Mouse (Mus musculus): ENCODE measurements around the gene Rnf181. TPM values are rescaled to one million over a fixed set of nuclear protein-coding genes. Genes with fewer than 3 reads are reported as not detected.

Rnf181 gene
- total RNA-seq (2021): 10 to 100 TPM; 69.4 to 71.1 TPM
- long read RNA-seq, transcript Rnf181-201 (5 exons, 1,434 nt): major isoform, 59 of 101 reads
- long read RNA-seq, partial matches to known transcripts: 10 of 101 reads
- long read RNA-seq, other reads (novel, unspliced or antisense): 30 of 101 reads

- no peak for DNase-seq (ENCODE audit: low spot score in 2 of 2)
Measured at GRCm38 (mm10) chr6:72366844-72367443, at the start of gene Rnf181. Gene Rnf181, minus strand, starts transcription at chr6:72366956.

- no peak for DNase-seq (ENCODE audit: low spot score in 2 of 2)
Measured at GRCm38 (mm10) chr6:72415964-72416772, 49.4 kb upstream of the Rnf181 start.

- no peak for DNase-seq (ENCODE audit: low spot score in 2 of 2)
Measured at GRCm38 (mm10) chr6:72415181-72415580, 48.4 kb upstream of the Rnf181 start.

GRCm38 (mm10) chr6:72414076-72414756 lies 47.5 kb upstream of the Rnf181 start, which contains the start of gene Ggcx:
Gene Ggcx, plus strand, starts transcription at chr6:72414308.
- peak; percentile 91 to 94 for DNase-seq (ENCODE audit: low spot score in 2 of 2)

GRCm38 (mm10) chr6:72410518-72410917 lies 43.8 kb upstream of the Rnf181 start:
- no peak for DNase-seq (ENCODE audit: low spot score in 2 of 2)

- no peak for DNase-seq (ENCODE audit: low spot score in 2 of 2)
Measured at GRCm38 (mm10) chr6:72410003-72410402, 43.2 kb upstream of the Rnf181 start.

GRCm38 (mm10) chr6:72409567-72409966 lies 42.8 kb upstream of the Rnf181 start:
- DNase-seq (ENCODE audit: low spot score in 2 of 2): peak; percentile 64 to 73

GRCm38 (mm10) chr6:72407119-72407518 lies 40.4 kb upstream of the Rnf181 start:
- peak; percentile 82 to 83 for DNase-seq (ENCODE audit: low spot score in 2 of 2)

- no peak for DNase-seq (ENCODE audit: low spot score in 2 of 2)
Measured at GRCm38 (mm10) chr6:72405356-72405755, 38.6 kb upstream of the Rnf181 start.

- DNase-seq (ENCODE audit: low spot score in 2 of 2): peak; percentile 76 to 82
Measured at GRCm38 (mm10) chr6:72401875-72402274, 35.1 kb upstream of the Rnf181 start.

GRCm38 (mm10) chr6:72399967-72400366 lies 33.2 kb upstream of the Rnf181 start:
- DNase-seq (ENCODE audit: low spot score in 2 of 2): no peak

- no peak for DNase-seq (ENCODE audit: low spot score in 2 of 2)
Measured at GRCm38 (mm10) chr6:72396837-72397251, 30.1 kb upstream of the Rnf181 start.

GRCm38 (mm10) chr6:72392341-72392740 lies 25.6 kb upstream of the Rnf181 start:
- DNase-seq (ENCODE audit: low spot score in 2 of 2): no peak

GRCm38 (mm10) chr6:72390795-72391521 lies 24.2 kb upstream of the Rnf181 start:
- DNase-seq (ENCODE audit: low spot score in 2 of 2): no peak

GRCm38 (mm10) chr6:72389941-72390771 lies 23.4 kb upstream of the Rnf181 start, which contains the start of gene Vamp8:
Gene Vamp8, minus strand, starts transcription at chr6:72390703.
- DNase-seq (ENCODE audit: low spot score in 2 of 2): peak; percentile 62 to 67

GRCm38 (mm10) chr6:72389471-72389940 lies 22.8 kb upstream of the Rnf181 start:
- peak in 1 of 2 experiments; percentile 23 for DNase-seq (ENCODE audit: low spot score in 2 of 2)

- DNase-seq (ENCODE audit: low spot score in 2 of 2): no peak
Measured at GRCm38 (mm10) chr6:72388791-72389329, 22.1 kb upstream of the Rnf181 start.

GRCm38 (mm10) chr6:72388266-72388665 lies 21.5 kb upstream of the Rnf181 start:
- no peak for DNase-seq (ENCODE audit: low spot score in 2 of 2)

GRCm38 (mm10) chr6:72387816-72388215 lies 21.1 kb upstream of the Rnf181 start:
- DNase-seq (ENCODE audit: low spot score in 2 of 2): no peak

- no peak for DNase-seq (ENCODE audit: low spot score in 2 of 2)
Measured at GRCm38 (mm10) chr6:72386561-72386960, 19.8 kb upstream of the Rnf181 start.

Data from layer of hippocampus, postnatal 10 days (tissue).